Mouse (Mus musculus) T-helper 1 cell (primary cell): ENCODE measurements around the gene Ntm.

ENCODE experiments used
- in situ Hi-C: fragments of 300-600 bp; cut with MboI, MseI; formaldehyde crosslinking; loops from one replicate; pipeline ENCODE4 v1.15.1; 2025; ENCODE audit warnings: high pct_unique_total_duplicates

Gene Ntm

GRCm38 (mm10) chr9:29482272-29482671 is 480.7 kb downstream of the Ntm start:
- in situ Hi-C loops, result no loop called here

GRCm38 (mm10) chr9:29479051-29479450 is 483.9 kb downstream of the Ntm start:
- in situ Hi-C loops, result no loop called here

- in situ Hi-C loops, result no loop called here
These were observed 485.7 kb downstream of the Ntm start for GRCm38 (mm10) chr9:29477219-29477618.

- in situ Hi-C loops, result no loop called here
These were observed 489.5 kb downstream of the Ntm start for GRCm38 (mm10) chr9:29473418-29473817.

GRCm38 (mm10) chr9:29472226-29472625 is 490.7 kb downstream of the Ntm start:
- in situ Hi-C loops, result no loop called here

- in situ Hi-C loops, result no loop called here
These were observed 498.2 kb downstream of the Ntm start for GRCm38 (mm10) chr9:29464756-29465155.

GRCm38 (mm10) chr9:29462970-29463593 is 499.9 kb downstream of the Ntm start:
- in situ Hi-C loops, result no loop called here

GRCm38 (mm10) chr9:29457976-29458572 is 504.9 kb downstream of the Ntm start:
- in situ Hi-C loops, result no loop called here

- in situ Hi-C loops, result no loop called here
These were observed 506.9 kb downstream of the Ntm start for GRCm38 (mm10) chr9:29456014-29456413.

GRCm38 (mm10) chr9:29451232-29451631 is 511.7 kb downstream of the Ntm start:
- in situ Hi-C loops, result no loop called here

GRCm38 (mm10) chr9:29444001-29444400 is 518.9 kb downstream of the Ntm start:
- in situ Hi-C loops, result no loop called here

GRCm38 (mm10) chr9:29439401-29439800 is 523.5 kb downstream of the Ntm start:
- in situ Hi-C loops, result no loop called here

- in situ Hi-C loops, result no loop called here
These were observed 528.3 kb downstream of the Ntm start for GRCm38 (mm10) chr9:29434611-29435010.

GRCm38 (mm10) chr9:29433910-29434309 is 529.0 kb downstream of the Ntm start:
- in situ Hi-C loops, result no loop called here

- in situ Hi-C loops, result no loop called here
These were observed 529.8 kb downstream of the Ntm start for GRCm38 (mm10) chr9:29433156-29433555.

- in situ Hi-C loops, result no loop called here
These were observed 531.4 kb downstream of the Ntm start for GRCm38 (mm10) chr9:29431590-29431989.

- in situ Hi-C loops, result no loop called here
These were observed 532.8 kb downstream of the Ntm start for GRCm38 (mm10) chr9:29430189-29430588.

- in situ Hi-C loops, result no loop called here
These were observed 534.6 kb downstream of the Ntm start for GRCm38 (mm10) chr9:29428322-29428721.

- in situ Hi-C loops, result no loop called here
These were observed 536.7 kb downstream of the Ntm start for GRCm38 (mm10) chr9:29426261-29426660.

GRCm38 (mm10) chr9:29415578-29415977 is 547.4 kb downstream of the Ntm start:
- in situ Hi-C loops, result no loop called here

GRCm38 (mm10) chr9:29413126-29413525 is 549.8 kb downstream of the Ntm start:
- in situ Hi-C loops, result no loop called here

- in situ Hi-C loops, result no loop called here
These were observed 550.7 kb downstream of the Ntm start for GRCm38 (mm10) chr9:29412181-29412771.
